Mouse (Mus musculus): ENCODE measurements at regions not wholly inside any gene's neighbourhood (a gene's known extent, or its start where the extent isn't known, plus 50 kb on each side); places are given as distances from the start of the nearest gene placed in this dataset.

GRCm38 (mm10) chr14:28809355-28809754 is 208.7 kb upstream of the Lrtm1 start:
- TF ChIP-seq CTCF (IDR thresholded peaks at IDR 0.05; ENCODE audit: borderline replicate concordance, insufficient read depth, low read depth, low read length) = no peak
- TF ChIP-seq POLR2A (IDR thresholded peaks at IDR 0.05; ENCODE audit: borderline replicate concordance, insufficient read depth, low read length) = no peak

Measured in cerebellum, adult 2 months (tissue).